12 mouse cellular contexts compared by ENCODE assay signal in the genomic region with DNA sequence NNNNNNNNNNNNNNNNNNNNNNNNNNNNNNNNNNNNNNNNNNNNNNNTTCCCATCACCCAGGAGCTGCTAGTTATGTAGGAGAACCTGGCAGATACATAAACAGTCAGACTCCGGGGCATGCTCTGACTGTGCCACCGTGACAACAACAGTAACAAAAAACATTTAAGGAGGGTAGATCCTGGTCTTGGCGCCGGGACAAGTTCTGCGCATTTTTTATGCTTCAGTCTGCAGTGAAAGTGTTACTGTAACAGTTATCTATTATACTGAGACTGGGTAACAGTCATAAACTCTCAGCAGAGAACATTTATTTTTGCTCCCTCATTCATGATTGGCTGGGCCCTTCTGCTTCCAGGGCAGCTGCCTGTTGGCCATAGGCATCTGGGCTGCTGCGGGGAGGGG. TPM values are rescaled to one million over a fixed set of nuclear protein-coding genes. Genes with fewer than 3 reads are reported as not detected.
DNase-seq lines count a peak whose midpoint lies in the region; ATAC-seq lines count a peak whose summit lies in the region.
"Had no signal": no experiment of that assay in that cellular context is flagged by ENCODE, and none has a peak within 500 bp of the region (broad histone marks: within the 10 kb centered on the region; RNA-seq: fewer than 3 reads in every experiment).

No protein-coding gene starts in this region.

- no peak overlapping the region for H3K4me3 ChIP-seq in heart, embryonic 13.5 days
- H3K4me3 ChIP-seq in midbrain, embryonic 14.5 days (replicated peaks; ENCODE audit: low read depth, low read length), result no peak overlapping the region
- H3K4me3 ChIP-seq in midbrain, embryonic 11.5 days (ENCODE audit: low read depth, low read length), result no peak overlapping the region
- no peak overlapping the region for H3K4me3 ChIP-seq in forebrain, embryonic 14.5 days (ENCODE audit: low read depth, low read length)
- H3K4me3 ChIP-seq in neural tube, embryonic 15.5 days (replicated peaks), result no peak overlapping the region

- no peaks in the 10 kb centered on the region for H3K9me3 ChIP-seq in heart, embryonic 13.5 days
- H3K9me3 ChIP-seq in midbrain, embryonic 14.5 days (ENCODE audit: control insufficient read depth, low read length), result no peaks in the 10 kb centered on the region
- H3K9me3 ChIP-seq in midbrain, embryonic 11.5 days (ENCODE audit: control insufficient read depth, low read length), result no peaks in the 10 kb centered on the region
- no peaks in the 10 kb centered on the region for H3K9me3 ChIP-seq in forebrain, embryonic 14.5 days (replicated peaks; ENCODE audit: control insufficient read depth, low read length)
- no peaks in the 10 kb centered on the region for H3K9me3 ChIP-seq in neural tube, embryonic 15.5 days (replicated peaks)

- no peak for ATAC-seq in heart, embryonic 13.5 days (ENCODE audit: extremely low read depth, insufficient number of reproducible peaks, low FRiP score, low TSS enrichment)
- no peak for ATAC-seq in midbrain, embryonic 14.5 days (ENCODE audit: low FRiP score, low TSS enrichment)
- no peak for ATAC-seq in midbrain, embryonic 11.5 days (ENCODE audit: low FRiP score)
- ATAC-seq in forebrain, embryonic 14.5 days, result peak; percentile 19; the same call in 1 of the 2 replicates
- ATAC-seq in neural tube, embryonic 15.5 days (ENCODE audit: low FRiP score), result peak; percentile 44; the same call in 1 of the 2 replicates
- ATAC-seq in erythroid progenitor cell, adult 5-6 weeks (replicated peaks; ENCODE audit: low FRiP score, poor library complexity, severe bottlenecking), result no peak
- ATAC-seq: inflammation-experienced regulatory T-cells, adult 6 months had no signal

- H3K36me3 ChIP-seq in heart, embryonic 13.5 days, result no peaks in the 10 kb centered on the region
- H3K36me3 ChIP-seq in midbrain, embryonic 14.5 days (ENCODE audit: control insufficient read depth, insufficient read depth, low read length), result no peaks in the 10 kb centered on the region
- H3K36me3 ChIP-seq in midbrain, embryonic 11.5 days (ENCODE audit: control insufficient read depth, insufficient read depth, low read length), result no peaks in the 10 kb centered on the region
- H3K36me3 ChIP-seq in forebrain, embryonic 14.5 days (ENCODE audit: control insufficient read depth, insufficient read depth, low read length), result no peaks in the 10 kb centered on the region
- no peaks in the 10 kb centered on the region for H3K36me3 ChIP-seq in neural tube, embryonic 15.5 days

- peak overlapping the region; percentile 51 for H3K4me2 ChIP-seq in heart, embryonic 13.5 days
- H3K4me2 ChIP-seq in midbrain, embryonic 14.5 days (ENCODE audit: low read length), result no peak overlapping the region
- no peak overlapping the region for H3K4me2 ChIP-seq in midbrain, embryonic 11.5 days
- H3K4me2 ChIP-seq in forebrain, embryonic 14.5 days (ENCODE audit: low read length), result peak overlapping the region; percentile 4; the same call in 1 of the 2 replicates
- peak overlapping the region; percentile 9; the same call in 1 of the 2 replicates for H3K4me2 ChIP-seq in neural tube, embryonic 15.5 days

- no peak for DNase-seq in heart, postnatal 36 days
- peak; percentile 10 for DNase-seq in midbrain, embryonic 14.5 days
- DNase-seq in midbrain, embryonic 11.5 days (ENCODE audit: low spot score, missing footprints), result no peak
- no peak for DNase-seq in forebrain, embryonic 14.5 days (ENCODE audit: low spot score)
- DNase-seq: adrenal gland, postnatal 25 days; cerebellum, adult 11-12 months; embryo, embryonic 11 days; lung, adult 2 months had no signal

- intact Hi-C loops in heart, postnatal 36 days (cut with DNase I), result no loop called here

- 48% methylated on average over 6 of the region's 6 CpGs for WGBS in heart, embryonic 13.5 days
- 66% methylated on average over 6 of the region's 6 CpGs for WGBS in midbrain, embryonic 14.5 days
- WGBS in midbrain, embryonic 11.5 days, result 83% methylated on average over 6 of the region's 6 CpGs
- 43% methylated on average over 6 of the region's 6 CpGs for WGBS in forebrain, embryonic 14.5 days
- WGBS in neural tube, embryonic 15.5 days, result 48% methylated on average over 6 of the region's 6 CpGs

- no peak overlapping the region for H3K9ac ChIP-seq in heart, embryonic 13.5 days
- no peak overlapping the region for H3K9ac ChIP-seq in midbrain, embryonic 14.5 days (replicated peaks; ENCODE audit: low read length)
- no peak overlapping the region for H3K9ac ChIP-seq in midbrain, embryonic 11.5 days (ENCODE audit: low read length)
- no peak overlapping the region for H3K9ac ChIP-seq in forebrain, embryonic 14.5 days (ENCODE audit: low read length)
- no peak overlapping the region for H3K9ac ChIP-seq in neural tube, embryonic 15.5 days (replicated peaks)

- no peaks in the 10 kb centered on the region for H3K27me3 ChIP-seq in heart, embryonic 13.5 days (replicated peaks)
- no peaks in the 10 kb centered on the region for H3K27me3 ChIP-seq in midbrain, embryonic 14.5 days (ENCODE audit: control insufficient read depth, insufficient read depth, low read length)
- H3K27me3 ChIP-seq in midbrain, embryonic 11.5 days (ENCODE audit: control insufficient read depth, insufficient read depth, low read length), result no peaks in the 10 kb centered on the region
- H3K27me3 ChIP-seq in forebrain, embryonic 14.5 days (replicated peaks; ENCODE audit: control insufficient read depth, insufficient read depth, low read length), result no peaks in the 10 kb centered on the region
- H3K27me3 ChIP-seq in neural tube, embryonic 15.5 days (replicated peaks), result no peaks in the 10 kb centered on the region

- peaks cover 52% of the 10 kb centered on the region for H3K4me1 ChIP-seq in heart, embryonic 13.5 days
- peaks cover 14% of the 10 kb centered on the region; the same call in 1 of the 2 replicates for H3K4me1 ChIP-seq in midbrain, embryonic 14.5 days (ENCODE audit: control insufficient read depth, insufficient read depth, low read length)
- no peaks in the 10 kb centered on the region; the same call in 1 of the 2 replicates for H3K4me1 ChIP-seq in midbrain, embryonic 11.5 days (ENCODE audit: control insufficient read depth, insufficient read depth, low read length)
- H3K4me1 ChIP-seq in forebrain, embryonic 14.5 days (ENCODE audit: control insufficient read depth, insufficient read depth, low read length), result peaks cover 10% of the 10 kb centered on the region; the same call in 1 of the 2 replicates
- H3K4me1 ChIP-seq in neural tube, embryonic 15.5 days, result peaks cover 30% of the 10 kb centered on the region

- 0 out of 2 replicates have a peak overlapping the region, but pooled peaks have one; percentile 44 for H3K27ac ChIP-seq in heart, embryonic 13.5 days (replicated peaks)
- H3K27ac ChIP-seq in midbrain, embryonic 14.5 days (replicated peaks; ENCODE audit: low read depth, low read length), result no peak overlapping the region
- H3K27ac ChIP-seq in midbrain, embryonic 11.5 days (ENCODE audit: low read depth, low read length), result no peak overlapping the region
- H3K27ac ChIP-seq in forebrain, embryonic 14.5 days (ENCODE audit: low read depth, low read length), result no peak overlapping the region
- H3K27ac ChIP-seq in neural tube, embryonic 15.5 days (replicated peaks), result no peak overlapping the region

RNA-seq across cellular contexts. Expression of gene Dhx15, which starts 27.9 kb away (rescaled TPM):
- polyA plus RNA-seq in heart, embryonic 13.5 days (2015; fragmentation: Nextera tagmentation; extraction: Ambion mirVana), result 85.1 and 90.3 TPM in 2 replicates
- total RNA-seq in heart, postnatal 36 days (2021), result 10 to 100 TPM; 53.4 TPM
- 84.0 and 87.5 TPM in 2 replicates for polyA plus RNA-seq in midbrain, embryonic 14.5 days (2014; fragmentation: Nextera tagmentation; extraction: Ambion mirVana)
- polyA plus RNA-seq in midbrain, embryonic 11.5 days (2014; fragmentation: Nextera tagmentation; extraction: Ambion mirVana), result 105 and 112 TPM in 2 replicates
- polyA plus RNA-seq in forebrain, embryonic 14.5 days (2014; fragmentation: Nextera tagmentation; extraction: Ambion mirVana), result 87.4 and 90.9 TPM in 2 replicates
- polyA plus RNA-seq in neural tube, embryonic 15.5 days (2015; fragmentation: Nextera tagmentation; extraction: Ambion mirVana), result 107 and 115 TPM in 2 replicates
- total RNA-seq in erythroid progenitor cell, adult 5-6 weeks (2015; ENCODE audit: low replicate concordance), result 141 and 156 TPM in 2 replicates
- 160 and 221 TPM in 2 replicates for total RNA-seq in erythroid progenitor cell, adult 5-6 weeks (2017; ENCODE audit: low replicate concordance)

Comparison
In these comparisons a context has a peak if more than half of its experiments do, and no peak if none do; other contexts are left out.
1. ATAC-seq: peak in forebrain, embryonic 14.5 days (single experiment) and neural tube, embryonic 15.5 days (single experiment); none in heart, embryonic 13.5 days (single experiment), midbrain, embryonic 14.5 days (single experiment), midbrain, embryonic 11.5 days (single experiment) and erythroid progenitor cell, adult 5-6 weeks (single experiment).
2. H3K4me2 ChIP-seq: peak in heart, embryonic 13.5 days (single experiment), forebrain, embryonic 14.5 days (single experiment) and neural tube, embryonic 15.5 days (single experiment); none in midbrain, embryonic 14.5 days (single experiment) and midbrain, embryonic 11.5 days (single experiment).